Mouse (Mus musculus) heart, embryonic 14.5 days (tissue): ENCODE data around the gene Glod4. TPM values are rescaled to one million over a fixed set of nuclear protein-coding genes. Genes with fewer than 3 reads are reported as not detected.

Experiments used
- ATAC-seq: fragments of 200-750 bp; cut with Nextera tagmentation; 2 replicates; pipeline ENCODE4 v1.8.0; 2017; ENCODE audit warnings: low read depth, moderate TSS enrichment; ENCODE audit not compliant: insufficient number of reproducible peaks, insufficient read depth, low FRiP score
- H3K27ac ChIP-seq, 2 experiments: fragments of 200-500 bp in 1 of 2; fragments of 300-500 bp in 1 of 2; sonication (generic) in 1 of 2; replicated peaks in 1 of 2; 2 replicates each; pipeline ENCODE4 v1.5.1; 2012 to 2014; ENCODE audit warnings: low read depth in 2 of 2, low read length in 2 of 2, control low read depth in 1 of 2, mild to moderate bottlenecking in 1 of 2, mixed read lengths in 1 of 2; ENCODE audit not compliant: control insufficient read depth in 1 of 2, insufficient read depth in 1 of 2
- H3K27me3 ChIP-seq: fragments of 300-500 bp; sonication (generic); 2 replicates; pipeline ENCODE4 v1.6.1; 2014; ENCODE audit warnings: mild to moderate bottlenecking, low read length, control low read depth; ENCODE audit not compliant: control insufficient read depth, insufficient read depth
- H3K36me3 ChIP-seq: fragments of 300-500 bp; sonication (generic); 2 replicates; pipeline ENCODE4 v1.6.1; 2014; ENCODE audit warnings: mild to moderate bottlenecking, control low read depth, low read length, mixed read lengths; ENCODE audit not compliant: control insufficient read depth, insufficient read depth
- H3K4me1 ChIP-seq, 2 experiments: fragments of 200-500 bp in 1 of 2; fragments of 300-500 bp in 1 of 2; sonication (generic) in 1 of 2; 2 replicates each; pipeline ENCODE4 v1.6.1; 2012 to 2014; ENCODE audit warnings: low read length in 2 of 2, control low read depth in 1 of 2, mixed read lengths in 1 of 2; ENCODE audit not compliant: control insufficient read depth in 2 of 2, insufficient read depth in 2 of 2
- H3K4me2 ChIP-seq: fragments of 300-500 bp; sonication (generic); 2 replicates; pipeline ENCODE4 v1.6.1; 2014; ENCODE audit warnings: mild to moderate bottlenecking, low read length
- H3K4me3 ChIP-seq, 2 experiments: fragments of 200-500 bp in 1 of 2; fragments of 300-500 bp in 1 of 2; sonication (generic) in 1 of 2; 2 replicates each; pipeline ENCODE4 v1.5.1; 2012 to 2014; ENCODE audit warnings: low read length in 2 of 2, mild to moderate bottlenecking in 2 of 2, control low read depth in 1 of 2, low read depth in 1 of 2, moderate library complexity in 1 of 2; ENCODE audit not compliant: control insufficient read depth in 1 of 2, insufficient read depth in 1 of 2
- H3K9ac ChIP-seq: fragments of 300-500 bp; sonication (generic); 2 replicates; pipeline ENCODE4 v1.6.1; 2014; ENCODE audit warnings: mild to moderate bottlenecking, low read length
- H3K9me3 ChIP-seq: fragments of 300-500 bp; sonication (generic); 2 replicates; pipeline ENCODE4 v1.6.1; 2016; ENCODE audit warnings: low read length, control low read depth; ENCODE audit not compliant: control insufficient read depth
- WGBS: fragments of 180-500 bp; shearing (Covaris S2); extraction: QIAGEN DNeasy Blood & Tissue Kit; methylation state at CpG from one replicate; pipeline ENCODE4 v1.1.7; 2014; 5-methylcytosine and 5-hydroxymethylcytosine counted together
- polyA plus RNA-seq: library from polyadenylated mRNA; unstranded; fragments of >200 nt; fragmentation: Nextera tagmentation; extraction: Ambion mirVana; gene quantifications from 2 replicates; pipeline ENCODE4 v1.2.1, GENCODE M21; 2014

The Glod4 gene
- polyA plus RNA-seq, 1 experiment from 2014 or later, result 138 TPM

DNA sequence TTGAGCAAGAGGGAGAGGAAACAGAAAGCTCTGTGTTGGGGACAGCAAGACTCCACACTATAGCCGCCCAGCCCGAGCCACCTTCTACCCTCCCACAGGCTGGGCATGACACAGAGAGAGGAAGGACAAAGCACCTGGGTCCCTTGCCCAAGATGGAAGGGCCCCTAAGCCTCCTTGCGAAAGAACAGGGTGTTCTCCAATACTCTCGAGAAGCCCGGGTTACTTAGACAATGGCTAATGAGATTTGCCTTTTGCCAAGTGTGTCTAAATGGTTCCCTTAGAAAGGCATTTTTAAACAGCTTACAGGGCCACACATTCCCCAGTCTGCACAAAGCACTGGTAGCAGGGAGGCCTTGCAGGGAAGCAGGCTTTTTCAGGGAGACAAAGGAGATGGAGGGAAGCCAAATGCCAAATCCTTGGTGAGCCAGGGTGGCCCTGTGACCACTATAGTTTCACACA, 24.5 kb upstream of the Glod4 start:
- H3K36me3 ChIP-seq, result peaks cover 24% of the 10 kb centered on the region
- no peak for ATAC-seq
- no peak overlapping the region for H3K4me3 ChIP-seq
- H3K4me2 ChIP-seq, result no peak overlapping the region
- peaks cover 0 to 2% of the 10 kb centered on the region in 2 experiments; a peak in 1 of 4 replicates for H3K4me1 ChIP-seq
- 75% methylated on average over 5 of the region's 5 CpGs for WGBS
- H3K27ac ChIP-seq, result no peak overlapping the region
- H3K27me3 ChIP-seq, result no peaks in the 10 kb centered on the region
- no peaks in the 10 kb centered on the region for H3K9me3 ChIP-seq
- no peak overlapping the region for H3K9ac ChIP-seq

DNA sequence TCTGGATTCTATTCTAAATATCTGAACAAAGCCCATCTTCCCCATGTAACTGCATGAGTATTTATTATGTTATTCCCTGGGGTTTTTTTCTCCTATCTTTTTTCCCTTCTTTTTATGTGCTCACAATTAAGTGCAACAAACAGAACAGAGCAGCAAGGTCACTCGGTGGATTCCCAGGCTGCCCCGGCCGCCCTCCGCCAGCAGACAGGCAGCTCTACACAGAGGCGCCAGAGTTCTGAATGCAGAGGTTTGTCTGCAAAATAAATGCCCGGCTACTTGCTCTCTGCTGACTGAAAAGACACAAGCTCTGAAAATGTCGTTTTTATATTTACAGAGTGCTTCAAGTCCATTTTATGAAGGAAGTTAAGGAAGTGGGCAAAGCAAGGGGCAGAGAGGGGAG, 24.0 kb upstream of the Glod4 start:
- peaks cover 24% of the 10 kb centered on the region for H3K36me3 ChIP-seq
- H3K9ac ChIP-seq, result no peak overlapping the region
- H3K4me3 ChIP-seq, result no peak overlapping the region
- no peak for ATAC-seq
- H3K4me1 ChIP-seq, result peaks cover 0 to 2% of the 10 kb centered on the region in 2 experiments; a peak in 1 of 4 replicates
- WGBS, result 69% methylated on average over 7 of the region's 7 CpGs
- H3K9me3 ChIP-seq, result no peaks in the 10 kb centered on the region
- no peaks in the 10 kb centered on the region for H3K27me3 ChIP-seq
- H3K4me2 ChIP-seq, result no peak overlapping the region
- no peak overlapping the region for H3K27ac ChIP-seq

DNA sequence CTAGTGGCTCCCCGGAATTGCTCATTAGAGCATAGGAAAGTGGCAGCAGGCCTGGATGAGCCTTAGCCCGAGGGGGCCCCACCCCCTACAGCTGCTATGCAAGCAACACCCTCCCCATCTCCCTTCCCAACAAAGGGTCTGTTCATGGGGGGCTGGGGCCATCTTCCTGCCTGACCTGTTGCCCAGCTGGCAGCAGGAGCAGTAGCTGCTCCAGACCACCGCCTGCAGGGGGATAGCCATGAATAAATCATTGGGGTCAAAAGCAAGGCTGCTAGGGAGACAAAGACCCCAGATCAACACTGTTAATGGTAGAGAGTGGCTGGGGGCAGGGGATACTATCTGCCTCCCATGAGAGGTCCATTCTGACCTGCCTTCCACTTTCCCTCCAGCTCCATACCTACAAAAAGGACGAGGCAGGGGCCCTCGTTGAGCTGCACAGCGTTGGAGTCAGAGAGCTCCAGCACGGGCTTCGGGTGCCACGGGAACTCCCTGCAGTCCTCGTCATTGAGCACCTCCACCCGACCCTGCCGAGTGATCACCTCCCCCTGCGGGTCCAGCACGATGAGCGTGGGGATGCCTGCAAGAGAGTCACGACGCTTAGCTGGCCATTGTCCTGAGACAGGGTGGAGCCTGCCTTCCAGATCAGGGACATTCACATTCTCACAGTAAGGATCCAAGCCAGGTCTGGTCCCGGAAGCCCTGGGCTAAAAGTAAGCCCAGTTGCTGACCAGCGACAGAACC, 19.3 kb upstream of the Glod4 start:
- Histone ChIP-seq H3K4me1 (peaks cover 0 to 2% of the 10 kb centered on the region in 2 experiments; a peak in 1 of 4 replicates), H3K9ac (no peak overlapping the region), H3K9me3 (no peaks in the 10 kb centered on the region), H3K36me3 (peaks cover 35% of the 10 kb centered on the region), H3K27ac (no peak overlapping the region), H3K4me2 (no peak overlapping the region), H3K4me3 (no peak overlapping the region), H3K27me3 (no peaks in the 10 kb centered on the region)
- ATAC-seq, result no peak
- WGBS, result 29% methylated on average over 19 of the region's 19 CpGs

GRCm38 (mm10) chr11:76261224-76261623, 17.7 kb upstream of the Glod4 start:
- Histone ChIP-seq H3K4me2 (no peak overlapping the region), H3K27me3 (no peaks in the 10 kb centered on the region), H3K4me1 (peaks cover 0 to 2% of the 10 kb centered on the region in 2 experiments; a peak in 1 of 4 replicates), H3K9ac (no peak overlapping the region), H3K4me3 (no peak overlapping the region), H3K36me3 (peaks cover 41% of the 10 kb centered on the region), H3K9me3 (no peaks in the 10 kb centered on the region), H3K27ac (no peak overlapping the region)
- 0 out of 2 replicates have a peak, but pooled peaks have one; percentile 14 for ATAC-seq
- 54% methylated on average over 12 of the region's 12 CpGs for WGBS

DNA sequence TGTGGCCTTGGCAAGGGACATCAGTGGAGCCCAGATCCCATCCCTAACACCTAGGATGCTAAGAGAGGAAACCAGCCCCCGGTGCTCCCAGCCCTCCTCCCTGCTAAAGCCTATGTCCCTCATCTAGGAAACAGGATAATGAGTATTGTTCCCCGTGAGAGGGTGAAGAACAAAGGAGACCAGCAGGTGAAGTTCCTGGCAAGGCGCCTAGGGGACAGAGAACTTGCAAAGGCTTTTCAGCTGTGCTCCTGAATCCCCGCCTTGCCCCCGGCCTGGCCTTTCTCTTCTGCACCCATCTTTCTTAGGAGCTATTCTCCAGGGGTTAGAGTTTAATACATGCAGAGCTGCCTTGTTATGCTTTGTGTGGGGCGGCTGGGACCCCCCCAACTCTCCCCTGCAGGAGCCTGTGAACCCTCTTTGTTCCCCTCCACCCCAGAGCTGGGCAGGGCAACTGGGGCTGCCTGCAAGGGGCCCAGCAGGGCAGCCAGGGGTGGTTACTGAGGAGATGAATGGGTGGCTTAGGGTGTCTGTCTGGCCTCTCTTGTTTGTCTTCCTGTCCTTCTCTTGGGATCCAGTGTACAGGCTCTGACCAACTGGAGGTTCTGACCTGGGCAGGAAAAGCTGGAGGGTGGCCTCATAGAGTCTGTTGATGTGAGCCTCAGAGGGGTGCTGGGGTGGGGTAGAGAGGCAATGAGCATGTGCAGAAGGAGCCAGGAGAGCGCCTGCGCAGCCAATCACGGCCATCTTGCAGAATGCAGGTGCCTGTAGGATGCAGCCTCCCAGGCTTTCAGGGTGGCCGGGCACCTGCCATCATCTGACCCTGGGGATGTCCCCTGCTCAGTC, 16.9 kb upstream of the Glod4 start:
- H3K27ac ChIP-seq, result no peak overlapping the region
- no peak overlapping the region for H3K4me2 ChIP-seq
- no peaks in the 10 kb centered on the region for H3K9me3 ChIP-seq
- peaks cover 41% of the 10 kb centered on the region for H3K36me3 ChIP-seq
- peaks cover 0 to 2% of the 10 kb centered on the region in 2 experiments; a peak in 1 of 4 replicates for H3K4me1 ChIP-seq
- WGBS, result 79% methylated on average over 10 of the region's 10 CpGs
- no peaks in the 10 kb centered on the region for H3K27me3 ChIP-seq
- no peak overlapping the region for H3K4me3 ChIP-seq
- H3K9ac ChIP-seq, result no peak overlapping the region
- no peak for ATAC-seq

GRCm38 (mm10) chr11:76258511-76258910, 15.0 kb upstream of the Glod4 start:
- H3K4me2 ChIP-seq, result no peak overlapping the region
- no peak overlapping the region for H3K27ac ChIP-seq
- no peaks in the 10 kb centered on the region for H3K27me3 ChIP-seq
- H3K9me3 ChIP-seq, result no peaks in the 10 kb centered on the region
- no peak overlapping the region for H3K4me3 ChIP-seq
- no peak overlapping the region for H3K9ac ChIP-seq
- 72% methylated on average over 6 of the region's 6 CpGs for WGBS
- peaks cover 44% of the 10 kb centered on the region for H3K36me3 ChIP-seq
- ATAC-seq, result no peak
- no peaks in the 10 kb centered on the region; a peak in 1 of 4 replicates for H3K4me1 ChIP-seq

DNA sequence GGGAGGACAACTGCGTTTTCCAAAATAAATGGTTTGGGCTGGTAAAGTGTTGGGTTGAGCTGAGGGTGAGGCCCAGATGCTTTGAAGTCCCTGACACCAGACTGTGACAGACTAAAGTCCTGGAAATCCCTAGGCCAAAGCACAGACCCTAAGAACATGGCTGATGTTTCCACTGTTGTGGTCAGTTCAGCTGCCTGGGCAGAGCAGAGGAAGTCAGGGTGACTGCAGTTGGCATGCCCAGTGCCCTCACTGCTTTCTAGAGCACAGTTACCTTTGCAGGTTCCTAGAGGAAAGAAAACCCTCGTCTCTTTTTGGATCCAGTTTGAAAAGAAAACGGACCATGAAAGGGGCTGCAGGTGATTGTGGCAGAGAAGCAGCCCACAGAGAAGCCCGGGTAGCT, 13.9 kb upstream of the Glod4 start:
- H3K9ac ChIP-seq, result no peak overlapping the region
- WGBS, result 80% methylated on average over 4 of the region's 4 CpGs
- no peaks in the 10 kb centered on the region for H3K27me3 ChIP-seq
- no peak overlapping the region for H3K4me2 ChIP-seq
- no peak overlapping the region for H3K27ac ChIP-seq
- H3K4me3 ChIP-seq, result no peak overlapping the region
- peaks cover 40% of the 10 kb centered on the region for H3K36me3 ChIP-seq
- no peaks in the 10 kb centered on the region for H3K4me1 ChIP-seq
- ATAC-seq, result no peak
- H3K9me3 ChIP-seq, result no peaks in the 10 kb centered on the region
